Mouse (Mus musculus): ENCODE measurements around the gene Mmp13. TPM values are rescaled to one million over a fixed set of nuclear protein-coding genes. Genes with fewer than 3 reads are reported as not detected.

Gene Mmp13
- total RNA-seq (2014; rRNA removed; ENCODE audit: low replicate concordance), result 0.35 TPM in 1 of 2 replicates, not detected in the other
- 0.23 and 0.25 TPM in 2 replicates for polyA plus RNA-seq (2015; fragmentation: Nextera tagmentation; extraction: Ambion mirVana)

DNA sequence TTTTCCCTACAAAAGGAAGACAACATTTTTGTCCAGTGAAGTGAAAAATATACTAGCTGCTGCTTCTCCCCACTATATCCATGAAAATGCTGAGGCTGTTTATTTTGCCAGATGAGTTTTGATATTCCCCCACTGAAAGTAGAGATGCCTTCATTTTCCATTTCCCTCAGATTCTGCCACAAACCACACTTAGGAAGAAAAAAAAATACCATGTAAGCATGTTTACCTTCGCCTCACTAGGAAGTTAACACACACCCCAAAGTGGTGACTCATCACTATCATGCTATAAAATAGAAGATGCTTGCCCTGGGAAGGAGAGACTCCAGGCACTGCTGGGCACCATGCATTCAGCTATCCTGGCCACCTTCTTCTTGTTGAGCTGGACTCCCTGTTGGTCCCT is at the start of gene Mmp13:
Gene Mmp13 (plus strand): TSS at position 301 of the 400 bp plus-strand sequence.
- no peaks in the 10 kb centered on the region for H3K27me3 ChIP-seq (ENCODE audit: control insufficient read depth, insufficient read depth, low read length)
- H3K9me3 ChIP-seq (replicated peaks; ENCODE audit: control insufficient read depth, low read length), result no peaks in the 10 kb centered on the region
- H3K4me2 ChIP-seq (ENCODE audit: low read depth, low read length), result no peak within 1 kb of the TSS
- no peak within 1 kb of the TSS for H3K9ac ChIP-seq (replicated peaks; ENCODE audit: low read depth, low read length)
- no peaks in the 10 kb centered on the region for H3K36me3 ChIP-seq (replicated peaks; ENCODE audit: control insufficient read depth, insufficient read depth, low read length)
- no peaks in the 10 kb centered on the region for H3K4me1 ChIP-seq (ENCODE audit: control insufficient read depth, insufficient read depth)
- TF ChIP-seq EP300 (IDR thresholded peaks at IDR 0.05; ENCODE audit: low read depth) (no peak), CTCF (IDR thresholded peaks at IDR 0.05; ENCODE audit: low read depth) (no peak)
- ATAC-seq (ENCODE audit: insufficient read depth, low read depth), result no peak
- WGBS, result 77% methylated on average over 1 of the region's 1 CpGs
- H3K4me3 ChIP-seq (ENCODE audit: low read depth, low read length), result no peak within 1 kb of the TSS
- no peak for DNase-seq (ENCODE audit: low spot score)
- H3K27ac ChIP-seq (ENCODE audit: low read depth), result no peak within 1 kb of the TSS

DNA sequence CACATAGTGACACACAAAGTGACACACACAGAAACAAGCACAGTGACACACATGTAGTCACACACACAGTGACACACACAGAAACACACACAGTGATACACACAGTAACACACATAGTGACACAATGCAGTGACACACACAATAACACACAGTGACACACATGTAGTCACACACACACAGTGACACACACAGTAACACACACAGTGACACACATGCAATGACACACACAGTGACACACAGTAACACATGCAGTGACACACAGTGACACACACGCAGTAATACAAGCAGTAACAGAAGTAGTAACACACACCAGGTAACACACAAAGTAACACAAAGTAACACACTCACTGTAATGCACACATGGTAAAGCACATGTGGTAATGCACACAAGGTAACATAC is 33.7 kb upstream of the Mmp13 start:
- Histone ChIP-seq H3K4me1 (ENCODE audit: control insufficient read depth, insufficient read depth) (no peaks in the 10 kb centered on the region), H3K27ac (ENCODE audit: low read depth) (no peak overlapping the region), H3K36me3 (replicated peaks; ENCODE audit: control insufficient read depth, insufficient read depth, low read length) (no peaks in the 10 kb centered on the region), H3K27me3 (ENCODE audit: control insufficient read depth, insufficient read depth, low read length) (no peaks in the 10 kb centered on the region), H3K4me2 (ENCODE audit: low read depth, low read length) (no peak overlapping the region), H3K4me3 (ENCODE audit: low read depth, low read length) (no peak overlapping the region), H3K9me3 (replicated peaks; ENCODE audit: control insufficient read depth, low read length) (no peaks in the 10 kb centered on the region), H3K9ac (replicated peaks; ENCODE audit: low read depth, low read length) (no peak overlapping the region)
- DNase-seq (ENCODE audit: low spot score) (no peak), ATAC-seq (ENCODE audit: insufficient read depth, low read depth) (no peak)
- TF ChIP-seq CTCF (IDR thresholded peaks at IDR 0.05; ENCODE audit: low read depth) (no peak), EP300 (IDR thresholded peaks at IDR 0.05; ENCODE audit: low read depth) (no peak)
- WGBS, result 87% methylated on average over 1 of the region's 1 CpGs

DNA sequence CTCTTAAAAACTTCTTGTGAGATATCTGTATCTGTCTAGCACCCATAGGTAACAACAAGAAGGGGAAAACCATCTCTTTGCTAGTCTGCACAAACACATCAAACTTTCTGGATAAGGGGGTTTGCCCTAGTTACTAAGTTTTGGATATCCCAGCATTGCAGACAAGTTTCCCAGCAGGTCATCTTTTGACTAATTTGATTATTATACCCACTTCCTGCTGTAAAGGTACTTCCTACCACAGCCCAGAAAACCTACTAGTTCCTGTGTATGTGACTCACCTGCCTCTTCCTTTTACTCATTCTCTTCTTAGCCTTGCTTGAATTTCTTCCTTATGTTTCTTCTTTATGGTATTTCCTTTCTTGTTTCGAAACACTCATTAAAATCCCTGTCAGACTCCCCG is 32.3 kb upstream of the Mmp13 start:
- Histone ChIP-seq H3K36me3 (replicated peaks; ENCODE audit: control insufficient read depth, insufficient read depth, low read length) (no peaks in the 10 kb centered on the region), H3K4me2 (ENCODE audit: low read depth, low read length) (no peak overlapping the region), H3K4me1 (ENCODE audit: control insufficient read depth, insufficient read depth) (no peaks in the 10 kb centered on the region), H3K4me3 (ENCODE audit: low read depth, low read length) (no peak overlapping the region), H3K27ac (ENCODE audit: low read depth) (no peak overlapping the region), H3K27me3 (ENCODE audit: control insufficient read depth, insufficient read depth, low read length) (no peaks in the 10 kb centered on the region), H3K9ac (replicated peaks; ENCODE audit: low read depth, low read length) (no peak overlapping the region), H3K9me3 (replicated peaks; ENCODE audit: control insufficient read depth, low read length) (no peaks in the 10 kb centered on the region)
- DNase-seq (ENCODE audit: low spot score) (no peak), ATAC-seq (ENCODE audit: insufficient read depth, low read depth) (no peak)
- TF ChIP-seq CTCF (IDR thresholded peaks at IDR 0.05; ENCODE audit: low read depth) (no peak), EP300 (IDR thresholded peaks at IDR 0.05; ENCODE audit: low read depth) (no peak)
- WGBS, result 86% methylated on average over 2 of the region's 2 CpGs

DNA sequence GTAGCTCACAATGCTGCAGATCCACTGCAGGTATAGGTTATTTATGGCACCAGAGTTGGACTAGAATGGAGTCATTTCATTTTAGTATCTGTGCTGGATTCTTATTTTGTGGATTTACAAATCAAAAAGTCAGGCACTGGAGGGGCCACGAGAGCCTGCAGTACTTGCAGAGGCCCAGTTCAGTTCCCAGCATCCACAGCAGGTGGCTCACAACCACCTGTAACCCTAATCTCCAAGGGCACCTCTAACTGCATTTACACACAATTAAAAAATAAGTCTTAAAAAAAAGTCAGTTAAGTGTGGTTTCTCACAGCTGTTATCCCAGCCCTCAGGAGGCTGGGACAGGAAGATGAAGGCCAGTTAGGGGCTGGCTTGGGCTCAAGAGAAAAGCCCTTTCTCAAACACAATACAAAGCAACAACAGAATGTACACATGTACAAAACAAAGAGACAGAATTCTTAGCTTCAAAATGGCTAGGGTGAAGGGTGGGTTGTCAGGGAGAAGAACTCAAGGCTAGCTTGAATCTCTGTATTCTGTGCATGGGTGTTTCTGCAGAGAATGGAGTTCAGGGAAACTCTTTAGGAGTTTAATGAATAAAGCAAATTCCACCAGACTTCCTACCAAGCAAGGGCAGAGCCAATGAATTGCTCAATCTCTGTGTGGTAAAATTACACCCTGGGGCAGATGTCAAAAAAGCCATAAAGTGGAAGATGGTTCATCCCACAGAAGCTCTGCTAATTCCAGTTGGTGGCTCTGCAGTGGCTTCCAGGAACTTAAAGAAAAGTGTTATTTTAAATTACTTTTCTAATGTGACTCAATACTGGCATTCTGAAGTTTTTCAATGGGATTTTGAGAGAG is 19.3 kb upstream of the Mmp13 start:
- 52% methylated on average over 1 of the region's 1 CpGs for WGBS
- DNase-seq (ENCODE audit: low spot score), result no peak
- ATAC-seq (ENCODE audit: insufficient read depth, low read depth), result no peak

DNA sequence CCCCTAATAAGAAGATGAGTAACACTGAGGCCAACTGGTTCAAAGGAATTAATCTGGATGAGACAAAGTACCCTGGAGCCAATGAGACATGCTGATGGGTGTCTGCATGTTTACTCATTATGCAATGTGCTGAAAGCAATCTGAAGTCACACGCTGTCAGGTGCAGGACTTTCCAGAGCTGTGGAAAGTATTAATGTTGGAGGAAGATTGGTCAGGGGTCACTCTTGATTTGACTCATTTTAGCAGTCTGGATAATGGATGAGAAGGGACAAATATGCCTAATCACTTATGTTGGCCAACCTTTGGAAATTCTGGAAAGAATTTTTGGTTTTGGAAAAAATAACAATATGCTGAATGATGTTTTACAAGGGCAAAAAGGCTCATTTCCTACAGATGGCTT is 10.6 kb upstream of the Mmp13 start:
- H3K9me3 ChIP-seq (replicated peaks; ENCODE audit: control insufficient read depth, low read length), result no peaks in the 10 kb centered on the region
- WGBS, result 89% methylated on average over 1 of the region's 1 CpGs
- TF ChIP-seq EP300 (IDR thresholded peaks at IDR 0.05; ENCODE audit: low read depth) (no peak), CTCF (IDR thresholded peaks at IDR 0.05; ENCODE audit: low read depth) (no peak)
- no peak overlapping the region for H3K27ac ChIP-seq (ENCODE audit: low read depth)
- H3K9ac ChIP-seq (replicated peaks; ENCODE audit: low read depth, low read length), result no peak overlapping the region
- DNase-seq (ENCODE audit: low spot score) (no peak), ATAC-seq (ENCODE audit: insufficient read depth, low read depth) (no peak)
- H3K36me3 ChIP-seq (replicated peaks; ENCODE audit: control insufficient read depth, insufficient read depth, low read length), result no peaks in the 10 kb centered on the region
- H3K27me3 ChIP-seq (ENCODE audit: control insufficient read depth, insufficient read depth, low read length), result no peaks in the 10 kb centered on the region
- H3K4me1 ChIP-seq (ENCODE audit: control insufficient read depth, insufficient read depth), result no peaks in the 10 kb centered on the region
- no peak overlapping the region for H3K4me2 ChIP-seq (ENCODE audit: low read depth, low read length)
- no peak overlapping the region for H3K4me3 ChIP-seq (ENCODE audit: low read depth, low read length)

More for the DNA sequence above, 19.3 kb upstream of the Mmp13 start:
- Histone ChIP-seq H3K4me1 (ENCODE audit: control insufficient read depth, insufficient read depth) (no peaks in the 10 kb centered on the region), H3K4me3 (ENCODE audit: low read depth, low read length) (no peak overlapping the region), H3K27me3 (ENCODE audit: control insufficient read depth, insufficient read depth, low read length) (no peaks in the 10 kb centered on the region), H3K36me3 (replicated peaks; ENCODE audit: control insufficient read depth, insufficient read depth, low read length) (no peaks in the 10 kb centered on the region), H3K9me3 (replicated peaks; ENCODE audit: control insufficient read depth, low read length) (no peaks in the 10 kb centered on the region), H3K27ac (ENCODE audit: low read depth) (no peak overlapping the region), H3K4me2 (ENCODE audit: low read depth, low read length) (no peak overlapping the region), H3K9ac (replicated peaks; ENCODE audit: low read depth, low read length) (no peak overlapping the region)
- TF ChIP-seq CTCF (IDR thresholded peaks at IDR 0.05; ENCODE audit: low read depth), result no peak
- no peak for TF ChIP-seq EP300 (IDR thresholded peaks at IDR 0.05; ENCODE audit: low read depth)
